Mouse (Mus musculus) adrenal gland, postnatal 14 days (tissue): ENCODE measurements around the gene Arsk. TPM values are rescaled to one million over a fixed set of nuclear protein-coding genes. Genes with fewer than 3 reads are reported as not detected.

Experiments
- DNase-seq: peaks from one replicate; pipeline ENCODE4 v3.0.0; 2021; ENCODE audit warnings: mixed read lengths
- total RNA-seq: library from RNA; stranded (reverse); gene quantifications from 2 replicates; pipeline ENCODE4 v1.2.3, GENCODE M21; 2021

Gene Arsk
- total RNA-seq, 1 experiment from 2014 or later: 6.7 TPM

DNA sequence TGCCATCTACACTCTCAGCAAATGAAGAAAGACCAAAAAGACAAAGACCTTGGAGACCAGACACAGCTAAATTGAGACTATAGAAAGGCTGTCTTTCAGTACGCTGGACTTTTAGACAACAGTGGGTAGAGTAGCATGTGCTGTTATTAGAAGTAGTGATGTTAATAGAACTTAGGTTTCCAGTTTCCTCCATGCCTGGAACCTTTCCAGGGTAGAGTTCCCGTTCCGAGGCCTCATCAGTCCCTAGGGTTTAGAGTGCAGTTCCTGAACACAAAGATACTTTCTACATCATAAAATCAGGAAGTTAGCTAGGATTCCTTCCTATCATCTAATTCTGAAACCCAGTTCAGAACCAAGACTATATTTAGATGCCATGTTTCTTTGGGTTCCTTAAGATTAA, 73.9 kb downstream of the Arsk start:
- DNase-seq: peak; percentile 15

DNA sequence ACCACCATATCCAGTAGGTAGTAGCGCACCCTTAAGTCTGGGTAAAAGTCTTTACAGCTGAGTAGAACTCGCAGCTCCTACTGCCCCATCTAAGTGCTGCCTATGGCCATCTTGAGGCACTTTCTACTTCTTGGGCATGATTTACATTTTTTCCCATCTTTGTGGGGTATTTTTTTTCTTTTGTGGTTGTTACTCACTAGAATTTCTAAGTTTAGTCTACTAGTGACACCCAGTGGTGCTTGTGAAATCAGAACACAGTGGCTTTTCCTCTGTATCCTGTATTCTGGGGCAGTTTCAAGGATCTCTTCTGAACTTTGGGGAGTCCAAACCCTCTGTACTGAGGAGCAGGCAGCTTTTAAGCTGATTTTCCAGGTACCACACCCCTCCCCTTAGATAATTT, 76.7 kb downstream of the Arsk start:
- DNase-seq: no peak

DNA sequence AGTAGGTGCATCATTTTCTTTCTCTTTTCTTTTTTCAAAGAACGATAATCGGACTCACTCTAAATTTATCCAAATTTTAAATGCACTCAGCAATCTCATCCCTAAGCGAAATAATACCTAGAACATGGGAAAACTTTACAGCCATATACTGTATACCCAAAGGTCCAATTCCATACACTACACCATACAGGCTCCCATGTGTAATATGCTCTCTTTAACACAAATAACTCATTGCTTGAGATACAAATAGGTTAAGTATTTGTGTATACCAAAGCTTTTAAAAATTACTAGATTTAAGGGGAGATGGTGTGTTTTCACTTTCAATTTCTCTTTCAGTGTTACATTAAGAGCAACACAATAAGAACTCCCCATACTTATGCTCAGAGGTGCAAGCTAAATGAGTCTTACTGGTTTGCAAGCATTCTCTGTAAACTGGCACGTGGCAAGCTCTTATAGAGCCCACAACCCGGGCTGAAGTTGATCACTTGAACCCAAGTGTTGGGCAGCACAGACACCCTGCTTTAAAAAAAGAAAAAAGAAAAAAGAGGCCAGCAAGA, 79.5 kb downstream of the Arsk start:
- peak; percentile 11 for DNase-seq

DNA sequence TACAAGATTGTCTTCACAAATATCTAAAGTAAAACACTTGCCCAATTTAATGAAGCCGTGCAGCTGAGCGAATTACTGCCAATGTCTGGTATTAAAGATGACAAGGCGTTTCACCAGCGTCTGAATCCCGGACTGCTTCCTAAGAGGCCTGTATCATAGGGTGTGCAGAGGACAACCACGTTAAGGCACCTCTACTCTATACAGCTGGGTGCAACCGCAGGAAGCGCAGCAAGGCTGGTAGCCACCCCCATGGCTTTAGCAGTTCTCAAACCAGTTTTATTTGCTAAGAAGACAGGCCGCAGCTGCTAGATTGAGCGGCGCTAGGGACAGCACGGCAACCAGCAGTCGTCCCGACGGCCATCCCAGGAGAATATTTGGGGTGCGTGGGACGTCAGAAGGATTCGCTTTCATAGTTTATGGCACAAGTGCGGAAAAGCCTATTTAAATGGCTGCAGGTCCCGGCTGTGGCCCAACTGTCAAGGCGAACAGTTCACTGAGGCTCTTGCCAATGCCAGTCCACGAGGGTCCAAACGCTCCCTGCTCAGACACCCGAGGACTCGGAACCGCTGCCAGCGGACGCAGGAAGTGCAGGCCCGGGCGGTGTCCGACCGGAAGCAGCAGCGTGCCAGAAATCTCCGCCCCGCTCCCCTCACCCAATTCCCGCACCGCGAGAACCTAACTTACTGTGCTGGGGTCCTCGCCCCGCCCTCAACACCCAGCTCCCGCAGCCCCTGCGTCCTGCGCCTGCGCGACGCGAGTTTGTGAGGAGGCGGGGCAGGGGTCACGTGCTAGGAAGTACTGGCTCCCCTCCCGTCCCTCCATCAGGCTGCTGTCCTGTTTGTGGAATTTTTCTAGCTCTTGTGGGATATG, 80.3 kb downstream of the Arsk start, which contains the start of gene Rfesd:
Gene Rfesd (minus strand): TSS at position 746 of the 870 bp plus-strand sequence.
- peak; percentile 99 for DNase-seq

DNA sequence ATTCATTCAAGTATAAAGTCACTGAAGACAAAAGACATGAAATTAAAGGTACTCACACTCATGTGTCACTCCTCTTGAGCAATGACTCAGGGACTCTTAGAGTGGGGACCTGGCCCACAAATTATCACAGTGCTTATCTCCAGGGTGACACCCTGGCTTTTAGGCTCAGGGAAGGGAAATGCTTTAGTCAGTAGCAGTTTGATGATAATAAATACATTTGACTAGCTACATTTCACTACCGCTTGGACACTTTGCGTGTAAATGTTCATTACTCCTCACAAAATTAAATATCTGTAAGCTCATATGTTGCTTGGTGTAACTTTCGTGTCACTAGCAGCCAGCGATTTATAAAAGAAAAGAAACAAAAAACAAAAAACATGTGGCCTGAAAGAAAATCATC, 81.0 kb downstream of the Arsk start:
- DNase-seq: peak; percentile 6

DNA sequence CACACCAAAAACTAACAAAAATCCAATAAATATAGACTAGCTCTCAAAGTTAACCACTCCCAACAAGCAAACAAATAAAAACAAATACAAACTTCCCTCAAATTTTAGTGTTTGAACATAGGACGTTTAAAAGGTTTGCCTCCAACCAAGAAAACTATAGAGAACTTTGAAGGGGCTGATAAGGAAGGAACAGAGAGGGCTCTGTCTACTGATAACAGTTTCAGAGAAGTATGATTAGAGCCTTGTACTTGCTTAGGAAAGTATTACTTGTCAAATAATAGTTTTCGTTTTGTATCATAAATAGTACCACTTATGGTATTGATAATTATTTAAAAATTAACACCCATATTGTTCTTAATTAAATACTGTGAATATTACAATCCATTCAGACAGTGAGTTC, 83.9 kb downstream of the Arsk start:
- DNase-seq: no peak

Other genes with a start within 250 kb of the Arsk start
- 10.6 and 11.7 TPM in 2 replicates for gene Rhobtb3, start 154.7 kb downstream of the Arsk start, total RNA-seq
- not detected in 2 replicates for gene Spata9, start 131.5 kb downstream of the Arsk start, total RNA-seq
- gene Rfesd, start 79.9 kb downstream of the Arsk start, total RNA-seq: 17.3 and 19.1 TPM in 2 replicates
- gene Gpr150, start 41.7 kb downstream of the Arsk start, total RNA-seq: not detected in 2 replicates
- 24.6 and 27.6 TPM in 2 replicates for gene Ttc37, start 74 bp upstream of the Arsk start, total RNA-seq
- not detected in 2 replicates for gene Fam81b, start 206.4 kb upstream of the Arsk start, total RNA-seq